Mouse (Mus musculus) kidney, postnatal 4 days (tissue): ENCODE measurements at regions not wholly inside any gene's neighbourhood (a gene's known extent, or its start where the extent isn't known, plus 50 kb on each side); places are given as distances from the start of the nearest gene placed in this dataset.

ENCODE experiments used
- DNase-seq, 2 experiments: peaks; one replicate each; pipeline ENCODE4 v3.0.0; 2021; ENCODE audit warnings: mixed read lengths in 2 of 2

DNA sequence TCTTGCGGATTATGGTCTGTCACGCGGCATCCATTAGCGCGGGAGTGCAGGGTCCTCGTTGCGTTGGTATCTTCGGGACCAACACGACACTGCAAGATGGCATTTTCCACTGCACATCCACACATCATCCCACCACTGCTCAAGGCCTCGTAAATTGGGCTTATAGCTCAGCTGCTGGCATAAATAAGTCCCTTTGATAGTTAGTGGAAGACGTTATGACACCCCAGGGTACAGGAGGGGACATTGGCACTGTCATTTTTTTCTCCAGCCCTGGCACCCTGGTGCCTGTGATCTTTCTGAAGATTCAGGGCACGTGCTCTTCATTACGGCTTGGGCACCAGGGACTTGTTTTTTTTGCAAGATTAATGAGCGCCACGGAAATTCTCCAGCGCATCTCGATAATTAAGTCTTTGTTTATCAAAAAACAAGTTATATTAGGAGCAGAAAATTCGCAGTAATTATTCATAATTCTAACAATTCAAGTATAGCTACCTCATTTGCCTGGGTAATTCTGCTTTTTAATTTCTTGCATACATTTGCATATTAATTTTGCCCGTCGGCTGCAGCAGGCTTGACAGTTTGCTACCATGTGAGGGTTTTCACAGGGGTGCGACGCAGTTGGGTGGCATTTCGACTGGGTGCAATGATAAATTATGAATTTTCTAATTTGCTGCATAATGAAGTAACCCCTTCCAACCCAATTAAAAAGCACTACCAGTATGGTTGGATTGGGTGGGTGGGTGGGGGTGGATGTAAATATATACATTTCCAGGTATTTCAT lies 119.1 kb downstream of the Vrk1 start:
- no peak for DNase-seq

DNA sequence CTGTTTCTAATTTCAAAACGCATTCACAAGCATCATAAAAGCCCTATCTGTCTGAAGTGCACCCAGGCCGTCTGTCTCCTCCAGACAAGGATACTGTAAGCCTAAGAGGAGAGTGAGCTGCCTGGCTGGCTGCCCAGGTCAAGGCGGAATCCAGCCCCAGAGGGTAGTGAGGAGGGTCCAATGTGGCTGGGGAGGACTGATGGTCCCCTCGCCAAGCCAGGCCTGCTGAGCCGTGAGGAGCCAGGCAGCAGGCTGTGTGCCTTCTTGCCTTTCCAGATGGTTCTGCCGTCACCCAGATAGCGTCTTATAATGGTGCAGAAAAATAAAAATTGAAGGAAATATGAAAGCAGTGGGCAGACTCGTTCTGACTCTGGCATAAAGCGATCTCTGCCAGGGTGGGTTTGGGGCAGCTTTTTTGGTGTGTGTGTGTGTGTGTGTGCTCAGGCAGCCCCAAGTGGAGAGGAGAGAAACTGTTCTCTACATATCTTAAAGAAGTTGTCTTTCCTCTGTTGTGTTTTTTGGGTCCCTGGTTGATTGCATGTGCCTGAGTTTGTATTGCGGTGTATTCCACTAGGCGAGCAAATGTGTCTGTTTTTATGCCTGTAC lies 120.1 kb downstream of the Vrk1 start:
- DNase-seq, result no peak

DNA sequence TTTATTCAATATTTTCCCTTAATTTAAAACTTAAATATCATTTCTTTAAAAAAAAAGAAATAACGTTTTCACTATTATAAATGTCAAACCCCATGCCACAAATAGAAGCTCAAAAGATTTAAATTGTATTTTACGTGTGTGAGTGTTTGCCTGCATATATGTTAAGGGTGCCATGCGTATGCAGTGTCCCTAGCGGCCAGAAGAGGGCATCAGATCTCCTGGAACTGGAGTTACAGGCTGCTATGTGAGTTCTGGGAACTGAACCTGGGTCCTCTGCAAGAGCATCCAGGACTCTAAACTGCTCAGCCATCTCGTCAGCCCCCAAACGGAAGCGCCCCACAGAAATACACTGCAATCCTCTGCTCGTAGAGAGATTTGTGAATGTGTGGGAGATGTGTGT lies 122.7 kb downstream of the Vrk1 start:
- no peak for DNase-seq

DNA sequence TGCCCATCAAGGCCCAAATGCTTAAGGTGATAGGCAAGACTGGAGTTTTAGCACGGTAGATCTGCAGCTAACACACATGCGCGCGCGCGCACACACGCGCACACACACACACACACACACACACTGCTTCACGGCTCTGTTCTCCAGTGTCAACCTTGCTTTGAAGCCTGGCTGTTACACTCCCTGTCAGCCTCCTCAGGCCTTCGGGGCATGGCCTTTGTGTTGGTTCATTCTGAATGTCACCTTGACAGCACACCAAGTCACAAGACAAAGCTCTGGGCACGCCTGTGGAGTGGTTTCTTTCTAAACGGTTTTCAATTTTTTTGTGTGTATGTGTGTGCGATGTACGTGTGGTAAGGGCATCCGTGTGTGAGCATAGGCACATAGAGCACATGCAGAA lies 128.4 kb downstream of the Vrk1 start:
- DNase-seq, result no peak

DNA sequence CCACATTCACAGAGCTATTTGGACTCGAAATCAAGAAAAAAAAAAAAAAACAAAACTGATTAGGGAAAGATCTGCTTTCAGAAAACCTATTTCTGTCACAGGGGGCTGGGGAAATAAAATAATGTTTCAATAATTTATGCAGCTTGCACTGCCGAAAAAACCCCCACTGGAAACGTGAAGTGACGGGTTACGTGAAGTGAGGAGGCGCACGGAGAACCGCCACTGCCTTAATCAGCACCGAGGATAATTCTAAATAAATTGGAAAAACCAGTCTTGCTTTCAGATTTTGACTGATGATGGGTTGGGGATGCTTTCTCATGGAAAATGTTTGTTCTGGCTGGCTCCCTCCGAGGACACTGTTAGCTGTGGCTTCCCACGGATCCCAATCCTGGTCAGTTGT lies 129.5 kb downstream of the Vrk1 start:
- DNase-seq, result no peak

DNA sequence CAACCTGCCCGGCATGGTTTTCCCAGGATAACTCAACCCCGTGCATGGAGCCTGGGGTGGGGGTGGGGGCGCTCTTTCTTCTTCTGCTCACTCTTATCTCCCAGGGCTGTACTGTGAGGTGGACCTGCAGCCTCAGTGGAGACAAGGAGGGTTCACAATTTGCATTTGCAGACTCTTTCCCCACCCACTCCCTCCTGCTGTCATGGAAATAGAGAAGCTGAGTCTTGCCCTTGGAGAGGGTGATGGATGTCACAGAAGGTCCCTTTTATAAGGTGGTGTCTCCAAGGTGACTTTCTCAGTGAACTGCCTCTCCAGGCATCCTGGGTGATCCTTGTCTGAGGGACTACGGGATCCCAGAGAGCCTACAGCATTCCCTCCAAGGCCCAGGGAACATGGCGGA lies 129.9 kb downstream of the Vrk1 start:
- no peak for DNase-seq

DNA sequence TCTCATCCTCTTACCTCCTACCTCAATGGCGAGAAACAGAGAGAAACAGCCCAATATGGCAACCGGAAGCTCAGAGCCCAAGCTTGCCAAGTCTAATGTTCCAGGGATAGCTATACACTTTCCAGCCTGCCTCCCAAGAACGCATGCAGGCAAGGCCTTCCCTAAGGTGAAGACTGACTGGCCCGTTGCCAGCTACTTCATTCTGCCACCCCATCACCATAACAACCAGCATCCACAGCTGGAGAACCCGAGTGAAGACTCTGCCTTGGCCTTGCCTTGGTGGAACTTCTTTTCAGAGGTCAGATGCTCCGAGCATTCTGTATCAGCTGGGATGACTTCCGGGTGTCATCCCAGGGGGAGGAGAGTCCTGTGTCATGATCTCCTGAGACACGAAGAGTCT lies 130.6 kb downstream of the Vrk1 start:
- DNase-seq, result no peak

DNA sequence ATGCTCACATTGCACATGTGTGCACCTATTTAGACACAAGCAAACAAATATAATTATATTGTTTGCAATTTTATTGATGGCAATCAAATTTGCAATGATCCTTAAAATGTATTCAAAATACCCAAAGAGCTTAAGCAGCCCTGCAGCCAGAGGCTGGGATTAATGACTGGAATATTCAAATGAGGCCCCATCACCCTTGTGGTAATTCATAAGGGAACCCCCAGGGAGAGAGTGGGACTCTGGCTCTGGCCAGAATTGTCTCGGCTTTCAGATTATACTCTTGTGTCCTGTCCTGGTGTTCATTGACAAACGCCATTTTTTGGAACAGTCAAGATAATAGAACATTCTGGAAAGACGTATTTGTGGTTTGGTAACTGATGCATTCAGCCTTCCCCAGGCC lies 133.5 kb downstream of the Vrk1 start:
- DNase-seq, result no peak

DNA sequence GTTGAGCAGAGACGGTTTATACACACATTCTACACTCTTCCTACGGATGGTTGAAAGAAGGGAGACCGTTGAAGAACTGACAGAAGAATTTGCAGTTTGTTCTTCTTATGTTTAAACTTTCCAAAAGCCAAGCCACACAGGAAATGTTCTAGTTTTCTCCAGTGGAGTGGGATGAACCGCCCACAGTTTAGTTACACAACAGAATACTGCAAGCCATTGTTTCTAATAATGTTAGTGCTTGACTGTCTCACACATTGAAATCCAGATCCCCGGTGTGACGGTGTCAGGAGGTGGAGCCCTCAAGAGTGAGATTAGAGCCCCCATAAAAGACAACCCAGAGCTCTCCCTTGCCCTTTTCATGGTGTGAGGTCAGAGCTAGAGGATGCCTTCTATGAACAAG lies 146.8 kb downstream of the Vrk1 start:
- DNase-seq, result no peak

DNA sequence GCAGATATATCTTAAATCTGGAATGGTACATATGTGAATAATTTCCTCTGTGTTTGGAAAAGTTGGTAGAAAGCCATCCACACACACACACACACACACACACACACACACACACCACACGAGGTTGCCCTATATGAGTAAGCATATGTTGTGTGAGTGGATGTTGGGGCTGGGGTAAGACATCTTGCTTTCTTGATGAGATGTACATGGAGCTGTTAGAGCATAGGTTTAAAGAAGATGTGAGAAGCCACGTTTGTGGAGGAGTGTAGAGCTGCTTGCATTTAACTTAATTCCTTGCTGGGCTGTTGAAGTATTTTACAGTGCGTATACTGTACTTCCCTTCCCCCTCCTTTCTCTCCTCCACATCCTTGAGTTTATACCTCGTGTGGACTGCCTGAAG lies 147.8 kb downstream of the Vrk1 start:
- DNase-seq, result no peak

DNA sequence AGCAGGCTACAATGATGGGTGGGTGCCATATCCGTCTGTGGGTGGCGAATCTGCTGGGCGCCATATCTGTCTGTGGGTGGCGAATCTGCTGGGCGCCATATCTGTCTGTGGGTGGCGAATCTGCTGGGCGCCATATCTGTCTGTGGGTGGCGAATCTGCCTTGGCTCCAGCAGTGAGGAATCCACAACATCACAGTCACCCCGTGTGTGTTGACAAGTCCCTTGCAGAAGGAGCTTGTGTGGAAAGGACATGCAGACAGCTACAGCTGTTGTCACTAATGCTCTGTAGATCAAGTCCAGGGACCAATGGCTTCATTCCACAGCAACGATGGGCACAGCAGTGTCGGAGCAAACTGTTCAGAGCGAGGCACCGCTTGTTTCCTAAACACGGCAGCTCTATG lies 148.6 kb downstream of the Vrk1 start:
- DNase-seq, result no peak

DNA sequence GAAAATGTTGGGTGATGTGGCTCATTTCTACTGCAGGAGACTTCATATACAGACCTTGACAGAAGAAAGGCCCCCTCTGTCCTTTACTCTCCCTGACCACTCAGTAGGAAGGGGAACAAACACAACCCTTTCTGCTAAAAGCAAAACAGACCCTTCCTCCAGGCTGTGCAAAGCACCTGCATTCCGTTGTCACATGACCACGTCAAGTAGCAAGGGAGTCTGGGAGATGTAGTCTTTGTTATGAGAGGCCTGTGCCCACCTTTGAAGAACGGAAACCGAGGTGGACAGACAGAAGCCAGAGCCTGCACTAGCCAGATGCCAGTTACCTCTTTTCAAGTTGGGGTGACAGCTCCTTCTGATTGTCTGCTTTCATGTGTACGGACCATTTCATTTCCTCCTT lies 161.3 kb downstream of the Vrk1 start:
- DNase-seq, result no peak

DNA sequence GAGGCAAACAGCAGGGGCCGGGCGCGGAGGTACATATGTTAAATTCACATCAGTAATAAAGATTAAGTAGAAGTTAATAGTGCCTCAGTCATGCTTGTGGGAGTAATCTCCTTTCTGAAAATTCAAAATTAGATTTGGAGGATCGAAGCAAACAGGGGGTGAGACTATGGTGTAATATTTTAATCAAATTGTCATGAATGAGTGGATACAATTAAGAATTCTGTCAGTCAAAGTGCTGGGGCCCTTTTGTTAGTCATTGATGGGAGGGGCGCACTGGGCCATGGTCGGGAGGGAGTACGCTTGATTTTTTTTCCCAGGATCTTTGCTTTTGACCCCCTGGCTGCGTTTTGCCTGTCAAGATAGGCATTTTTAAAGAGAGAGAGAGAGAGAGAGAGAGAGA lies 163.2 kb downstream of the Vrk1 start:
- DNase-seq, result no peak

DNA sequence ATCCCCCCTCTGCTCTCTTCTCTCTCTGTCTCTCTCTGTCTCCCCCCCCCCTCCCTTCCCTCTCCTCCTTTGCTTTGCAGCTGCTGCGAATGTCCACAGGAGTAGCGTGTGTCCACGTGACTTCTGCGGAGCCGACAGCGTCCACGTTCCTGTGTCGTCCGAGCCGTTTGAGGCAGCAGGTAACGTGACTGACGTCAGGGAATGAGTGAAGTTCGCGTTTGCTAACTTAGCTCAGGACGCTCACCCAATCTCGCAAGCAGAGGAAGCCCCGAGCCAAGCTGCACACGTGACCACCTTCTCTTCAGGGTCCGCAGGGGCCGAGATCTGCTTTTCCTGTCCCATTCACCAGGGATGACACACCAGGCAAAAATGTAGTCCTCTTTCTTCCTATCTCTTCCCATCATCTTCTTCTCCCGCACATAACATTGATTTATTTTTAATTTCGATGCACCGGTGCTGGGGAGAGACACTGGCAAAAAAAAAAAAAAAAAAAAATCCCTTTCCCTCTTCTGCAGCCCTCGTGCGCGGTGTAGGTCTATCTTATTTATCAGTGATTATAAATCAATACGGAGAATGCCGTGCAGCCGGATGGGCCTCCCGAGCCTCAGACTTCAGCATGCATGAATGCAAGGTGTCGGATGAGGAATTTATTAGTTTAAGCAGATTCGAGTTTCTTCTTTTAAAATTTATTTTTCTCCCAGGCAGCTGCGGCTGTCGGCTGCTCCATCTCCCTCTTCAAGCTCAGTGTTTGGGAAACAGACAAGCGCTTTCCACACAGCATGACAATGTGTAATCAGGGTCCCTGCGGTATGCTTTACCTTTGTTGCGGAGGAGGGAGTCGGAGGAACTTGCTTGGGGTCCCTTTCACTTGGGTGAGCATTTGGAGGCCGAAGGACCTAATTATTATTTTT lies 164.3 kb downstream of the Vrk1 start:
- peak; percentile 22 to 24 for DNase-seq

DNA sequence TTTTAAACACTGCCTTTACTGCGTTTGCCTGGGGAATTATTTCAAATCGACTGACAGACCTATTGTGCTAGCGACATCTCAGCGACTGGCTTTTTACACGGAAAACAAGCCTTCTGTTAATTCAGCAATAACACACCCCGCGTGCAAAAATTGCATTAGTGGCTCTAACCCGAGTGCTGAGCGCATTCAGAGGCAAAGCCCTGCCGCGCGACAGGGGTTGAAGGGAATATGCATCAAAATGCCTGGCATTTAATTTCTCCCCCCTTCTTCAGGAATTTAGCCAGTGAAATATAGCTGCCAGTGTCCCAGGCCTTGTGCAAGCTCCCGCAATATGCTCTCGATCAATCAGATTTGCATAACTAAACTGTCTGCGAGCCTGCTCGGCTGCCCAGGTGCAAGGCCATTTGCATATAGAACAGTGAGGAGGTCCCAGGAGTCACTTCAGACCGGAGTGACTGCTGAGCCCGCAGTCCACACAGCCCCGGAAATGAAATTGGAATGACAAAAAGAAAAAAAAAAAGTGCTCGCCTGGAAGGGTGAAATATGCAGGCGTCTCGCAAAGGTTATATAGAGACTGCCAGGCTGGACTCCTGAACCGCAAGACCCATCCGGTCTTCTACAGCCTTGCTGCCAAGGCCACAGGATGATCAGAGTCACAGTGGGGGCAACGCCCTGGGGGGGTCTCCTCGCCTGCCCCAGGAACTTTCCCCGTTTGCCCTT lies 165.1 kb downstream of the Vrk1 start:
- DNase-seq, result peak; percentile 8 to 21

DNA sequence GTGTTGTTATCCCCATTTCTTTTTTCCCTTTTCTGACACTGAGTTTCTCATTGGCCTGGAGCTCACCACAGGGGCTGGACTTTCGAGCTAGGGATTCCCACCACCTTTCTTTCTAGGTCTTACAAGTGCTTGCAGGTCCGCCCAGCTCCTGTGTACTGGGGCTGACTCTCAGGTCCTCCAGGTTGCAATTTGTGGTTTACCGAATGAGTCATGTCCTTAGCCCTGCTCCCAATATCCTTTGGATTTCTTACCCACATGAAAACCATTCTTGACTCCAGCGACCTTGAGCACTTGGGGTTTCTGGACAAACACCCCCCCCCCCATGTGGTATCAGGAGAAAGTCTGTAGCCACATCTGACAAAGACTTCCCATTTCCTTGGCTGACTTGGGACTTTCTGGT lies 167.3 kb downstream of the Vrk1 start:
- DNase-seq, result no peak

DNA sequence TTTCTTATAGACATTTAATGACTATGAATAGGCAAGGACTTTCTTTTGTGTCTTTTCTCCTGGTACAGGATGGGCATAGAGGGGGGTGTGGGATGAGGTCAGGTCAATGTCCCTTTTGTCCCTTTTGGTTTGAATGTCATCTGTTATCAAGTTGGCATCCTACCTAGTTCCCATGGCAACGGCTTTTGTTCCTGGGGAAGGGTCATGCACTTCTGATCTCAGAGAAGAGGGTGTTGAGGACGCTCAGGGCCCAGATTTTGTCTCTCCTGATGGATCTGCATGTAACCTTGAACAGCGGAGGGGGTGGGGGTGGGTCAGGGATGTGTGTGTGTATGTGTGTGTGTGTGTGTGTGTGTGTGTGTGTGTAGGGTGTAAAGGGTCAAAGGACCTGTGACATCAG lies 167.8 kb downstream of the Vrk1 start:
- DNase-seq, result no peak

DNA sequence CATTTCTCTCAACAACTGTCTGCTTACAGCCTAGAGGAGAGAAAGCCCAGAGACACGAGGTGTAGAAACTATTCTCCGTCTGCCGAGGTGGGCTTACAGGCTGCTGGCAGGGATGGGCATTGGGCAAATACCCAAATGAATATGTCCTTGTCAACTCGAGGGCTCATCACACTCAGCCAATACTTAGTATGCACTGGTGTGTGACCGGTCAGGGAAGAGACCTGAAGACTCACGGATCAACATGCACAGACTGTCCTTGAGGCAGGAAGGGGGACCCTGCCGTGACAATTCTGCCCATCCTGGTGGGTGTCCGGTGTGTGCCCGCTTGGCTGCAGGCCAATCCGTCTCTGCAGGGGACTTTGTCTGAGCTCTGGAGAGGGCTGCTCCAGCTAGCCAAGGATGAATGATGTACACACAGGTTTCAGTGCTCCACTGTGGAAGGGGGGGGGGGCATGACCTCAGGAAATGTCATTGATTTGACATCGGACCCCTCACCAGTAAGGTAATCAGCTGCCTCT lies 168.7 kb downstream of the Vrk1 start:
- DNase-seq, result no peak

DNA sequence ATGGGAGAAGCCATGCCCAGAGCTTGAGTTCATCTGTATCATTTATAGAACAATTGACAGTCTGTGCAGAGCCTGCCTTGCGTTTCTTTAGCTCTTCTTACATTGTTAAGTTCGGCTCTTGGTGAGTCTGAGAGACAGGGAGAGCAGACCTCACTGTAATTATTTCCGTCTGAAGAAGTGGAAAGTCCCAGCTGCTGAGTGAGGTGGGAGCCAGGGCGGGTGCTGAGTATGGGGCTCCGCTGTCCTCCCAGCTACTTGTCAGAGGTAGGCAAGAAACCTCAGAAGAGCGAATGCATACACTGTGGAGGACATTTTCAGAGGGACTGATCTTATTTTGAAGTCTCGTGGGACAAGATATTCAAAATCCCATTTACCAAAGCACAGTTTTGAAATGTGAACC lies 172.9 kb downstream of the Vrk1 start:
- no peak for DNase-seq

DNA sequence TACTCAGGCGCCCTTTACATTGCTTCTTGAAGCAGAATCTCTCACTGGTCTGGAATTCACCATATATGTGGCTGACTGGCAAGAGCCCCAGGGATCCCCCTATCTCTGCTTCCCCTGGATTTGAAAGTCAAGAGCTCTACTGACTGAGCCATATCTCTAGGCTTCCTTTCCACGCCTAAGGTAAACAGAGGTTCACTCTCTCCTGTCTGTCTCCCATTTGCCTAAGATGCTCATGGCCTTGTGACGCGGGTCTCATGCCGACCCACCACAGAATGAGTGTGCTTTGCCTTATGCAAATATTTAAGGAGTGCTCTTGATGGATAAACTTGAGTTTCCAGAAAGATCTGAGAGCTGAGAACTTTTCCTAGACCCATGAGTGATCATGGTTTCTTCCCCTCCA lies 173.9 kb downstream of the Vrk1 start:
- DNase-seq, result no peak

DNA sequence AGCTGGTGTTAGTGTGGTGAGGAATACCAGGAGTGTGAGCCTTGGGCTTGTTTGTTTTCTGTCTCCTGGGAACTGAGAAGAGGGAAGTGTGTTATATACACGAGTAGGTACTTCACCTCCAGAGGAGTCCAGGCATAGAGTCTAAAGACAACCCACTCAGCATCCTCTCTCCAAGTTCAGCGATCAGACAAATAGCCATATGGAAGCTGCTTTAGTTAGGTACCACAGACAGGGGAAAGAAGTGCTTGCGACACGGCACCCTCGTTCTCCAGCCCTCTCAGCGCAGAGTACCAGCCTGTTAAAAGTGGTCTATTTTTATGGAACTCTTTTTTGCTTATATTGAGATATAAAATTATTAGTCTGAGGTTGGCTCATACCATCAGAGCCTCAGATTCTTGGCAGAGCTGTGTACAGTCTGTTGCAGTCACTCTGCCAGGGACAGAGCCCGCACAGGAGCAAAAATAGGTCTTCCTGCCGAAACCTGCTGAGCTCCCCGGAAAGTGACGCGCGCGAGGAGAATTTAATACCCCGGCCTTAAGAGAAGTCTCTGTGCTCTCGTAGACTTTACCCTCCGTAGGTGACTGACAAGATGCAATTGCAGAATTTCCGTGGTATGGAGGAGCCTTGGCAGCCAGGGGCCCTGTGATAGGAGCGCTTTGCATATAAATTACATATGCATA lies 175.5 kb downstream of the Vrk1 start:
- DNase-seq, result no peak

DNA sequence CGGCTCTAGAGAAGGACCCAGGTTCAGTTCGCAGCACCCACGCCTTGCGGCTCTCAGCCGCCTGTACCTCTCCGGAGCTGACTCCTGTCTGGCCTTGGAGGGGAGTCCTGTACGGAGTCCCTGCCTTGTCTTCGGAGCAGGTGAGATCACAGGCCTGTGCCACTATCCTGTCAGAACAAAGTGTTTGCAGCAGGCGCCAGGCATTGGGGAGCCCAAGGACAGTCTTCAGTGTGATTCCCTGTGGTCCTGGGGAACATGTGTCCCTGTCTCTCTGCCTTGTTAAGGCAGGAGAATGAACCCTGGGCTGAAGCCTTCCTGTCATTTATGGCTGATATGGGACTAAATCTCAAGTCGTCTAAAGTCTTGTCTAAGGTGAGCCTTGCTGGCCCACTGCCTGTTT lies 176.5 kb downstream of the Vrk1 start:
- DNase-seq, result no peak
